18 mouse cellular contexts compared by ENCODE assay signal in the genomic region with DNA sequence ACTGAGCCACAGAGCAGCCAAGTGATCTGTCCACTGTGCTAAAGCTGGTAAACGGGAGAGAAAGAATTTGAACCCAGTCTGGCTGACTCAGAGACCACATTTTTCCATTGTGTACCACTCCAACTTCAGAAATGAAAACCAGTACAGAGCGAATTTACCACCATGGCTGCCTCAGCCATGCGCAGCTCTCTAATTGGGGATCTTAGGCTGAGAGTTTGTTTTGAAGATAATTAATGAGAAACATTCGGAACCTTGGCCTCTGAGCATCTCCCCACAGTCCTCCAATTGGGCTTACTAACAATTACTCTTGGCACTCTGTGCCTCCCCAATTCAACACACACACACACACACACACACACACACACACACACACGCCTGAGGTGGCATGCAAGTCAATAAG.
"Had no signal": no experiment of that assay in that cellular context is flagged by ENCODE, and none has a peak within 500 bp of the region (broad histone marks: within the 10 kb centered on the region; RNA-seq: fewer than 3 reads in every experiment).

No protein-coding gene starts in this region.

- H3K4me3 ChIP-seq: midbrain, embryonic 10.5 days; midbrain, embryonic 12.5 days; myocyte; neural tube, embryonic 13.5 days; neural tube, embryonic 15.5 days had no signal

- ATAC-seq: midbrain, embryonic 16.5 days had no signal

- DNase-seq: lung, embryonic 14.5 days; lung, postnatal 10 days; lung, postnatal 4 days; midbrain, embryonic 14.5 days; retina, postnatal 1 day; right cerebral cortex, adult 18-20 months; right cerebral cortex, postnatal 25 days; right cerebral cortex, postnatal 4 days; spleen, adult 18-20 months; thymus, adult 18-20 months; thymus, postnatal 14 days; thymus, postnatal 36 days had no signal

- H3K9ac ChIP-seq: lung, embryonic 14.5 days; midbrain, embryonic 12.5 days; neural tube, embryonic 13.5 days; neural tube, embryonic 15.5 days had no signal

- H3K27ac ChIP-seq: midbrain, embryonic 10.5 days; midbrain, embryonic 12.5 days; neural tube, embryonic 13.5 days; neural tube, embryonic 15.5 days had no signal

- H3K9me3 ChIP-seq: midbrain, embryonic 10.5 days; midbrain, embryonic 12.5 days; neural tube, embryonic 13.5 days; neural tube, embryonic 15.5 days had no signal

- H3K4me2 ChIP-seq: lung, embryonic 14.5 days; midbrain, embryonic 12.5 days; neural tube, embryonic 13.5 days; neural tube, embryonic 15.5 days had no signal

- H3K27me3 ChIP-seq: midbrain, embryonic 12.5 days; neural tube, embryonic 13.5 days; neural tube, embryonic 15.5 days had no signal

- H3K4me1 ChIP-seq: midbrain, embryonic 10.5 days; midbrain, embryonic 12.5 days; neural tube, embryonic 13.5 days; neural tube, embryonic 15.5 days had no signal

- H3K36me3 ChIP-seq: midbrain, embryonic 10.5 days; midbrain, embryonic 12.5 days; neural tube, embryonic 13.5 days; neural tube, embryonic 15.5 days had no signal
